Mouse (Mus musculus) E14TG2a.4 (cell line): Measurements from ENCODE around the gene Hspa2.

Source experiments
- CTCF ChIP-seq: conservative IDR thresholded peaks from 2 replicates; pipeline ENCODE4 v1.5.1; 2014; ENCODE audit warnings: low read length
- POU5F1 ChIP-seq: IDR thresholded peaks from 2 replicates; pipeline ENCODE4 v1.6.1; 2014; ENCODE audit warnings: low read length, borderline replicate concordance

GRCm38 (mm10) chr12:76415383-76416010, 11.5 kb downstream of the Hspa2 start:
- no peak for TF ChIP-seq CTCF
- TF ChIP-seq POU5F1: no peak
